Mouse (Mus musculus): ENCODE measurements around the gene Slc6a2. TPM values are rescaled to one million over a fixed set of nuclear protein-coding genes. Genes with fewer than 3 reads are reported as not detected.

The Slc6a2 gene
- polyA plus RNA-seq, 1 experiment from 2014 or later: 0.72 TPM

GRCm38 (mm10) chr8:92964556-92964955 is 4.7 kb downstream of the Slc6a2 start:
- peaks cover 52% of the 10 kb centered on the region for H3K27me3 ChIP-seq
- no peaks in the 10 kb centered on the region for H3K9me3 ChIP-seq
- H3K36me3 ChIP-seq: no peaks in the 10 kb centered on the region
- no peak for ATAC-seq (ENCODE audit: borderline replicate concordance, extremely low read depth, low FRiP score, low TSS enrichment)
- peaks cover 13% of the 10 kb centered on the region for H3K4me1 ChIP-seq
- no peak overlapping the region for H3K4me2 ChIP-seq
- H3K9ac ChIP-seq: no peak overlapping the region
- H3K4me3 ChIP-seq: no peak overlapping the region
- 34% methylated on average over 2 of the region's 2 CpGs for WGBS
- no peak overlapping the region for H3K27ac ChIP-seq

- H3K27ac ChIP-seq: peak overlapping the region; percentile 35
- no peak overlapping the region for H3K4me2 ChIP-seq
- peak; percentile 91 for ATAC-seq (ENCODE audit: borderline replicate concordance, extremely low read depth, low FRiP score, low TSS enrichment)
- H3K9me3 ChIP-seq: no peaks in the 10 kb centered on the region
- 21% methylated on average over 5 of the region's 5 CpGs for WGBS
- H3K4me3 ChIP-seq: no peak overlapping the region
- no peaks in the 10 kb centered on the region for H3K27me3 ChIP-seq
- H3K9ac ChIP-seq: no peak overlapping the region
- no peaks in the 10 kb centered on the region for H3K36me3 ChIP-seq
- H3K4me1 ChIP-seq: peaks cover 15% of the 10 kb centered on the region; the same call in 1 of the 2 replicates
Measured at GRCm38 (mm10) chr8:92972949-92973348, 13.1 kb downstream of the Slc6a2 start.

DNA sequence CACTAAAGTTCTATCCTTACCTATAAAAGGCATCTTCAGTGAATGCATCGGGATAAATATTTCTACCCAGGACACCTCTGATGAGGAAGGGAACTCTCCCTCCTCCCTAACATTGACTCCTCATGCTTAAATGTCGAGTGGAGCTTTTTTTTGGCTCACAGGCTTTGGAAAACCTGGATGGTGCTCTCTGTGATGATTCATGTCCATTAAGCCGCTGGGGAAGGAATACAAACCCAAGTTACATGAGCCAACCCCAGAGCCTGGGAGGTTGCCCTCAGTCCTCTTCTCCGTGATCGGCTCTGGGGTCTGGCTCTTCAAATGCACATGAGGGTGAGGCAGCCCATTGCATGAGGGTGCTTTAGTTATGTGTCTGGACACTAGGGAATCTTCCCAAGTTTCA is 16.8 kb downstream of the Slc6a2 start:
- peaks cover 10% of the 10 kb centered on the region; the same call in 1 of the 2 replicates for H3K27me3 ChIP-seq
- no peaks in the 10 kb centered on the region for H3K9me3 ChIP-seq
- H3K4me2 ChIP-seq: no peak overlapping the region
- H3K4me3 ChIP-seq: no peak overlapping the region
- no peak overlapping the region for H3K9ac ChIP-seq
- ATAC-seq (ENCODE audit: borderline replicate concordance, extremely low read depth, low FRiP score, low TSS enrichment): no peak
- H3K27ac ChIP-seq: no peak overlapping the region
- peaks cover 15% of the 10 kb centered on the region; the same call in 1 of the 2 replicates for H3K4me1 ChIP-seq
- WGBS: 84% methylated on average over 5 of the region's 5 CpGs
- no peaks in the 10 kb centered on the region for H3K36me3 ChIP-seq

- Histone ChIP-seq H3K4me2 (no peak overlapping the region), H3K9ac (no peak overlapping the region), H3K36me3 (no peaks in the 10 kb centered on the region), H3K4me1 (peaks cover 21% of the 10 kb centered on the region), H3K4me3 (no peak overlapping the region), H3K27me3 (peaks cover 14% of the 10 kb centered on the region; the same call in 1 of the 2 replicates), H3K9me3 (no peaks in the 10 kb centered on the region), H3K27ac (no peak overlapping the region; the same call in 1 of the 2 replicates)
- WGBS: 38% methylated on average over 3 of the region's 3 CpGs
- ATAC-seq (ENCODE audit: borderline replicate concordance, extremely low read depth, low FRiP score, low TSS enrichment): peak; percentile 56; the same call in 1 of the 2 replicates
Measured at GRCm38 (mm10) chr8:92982491-92982890, 22.6 kb downstream of the Slc6a2 start.

DNA sequence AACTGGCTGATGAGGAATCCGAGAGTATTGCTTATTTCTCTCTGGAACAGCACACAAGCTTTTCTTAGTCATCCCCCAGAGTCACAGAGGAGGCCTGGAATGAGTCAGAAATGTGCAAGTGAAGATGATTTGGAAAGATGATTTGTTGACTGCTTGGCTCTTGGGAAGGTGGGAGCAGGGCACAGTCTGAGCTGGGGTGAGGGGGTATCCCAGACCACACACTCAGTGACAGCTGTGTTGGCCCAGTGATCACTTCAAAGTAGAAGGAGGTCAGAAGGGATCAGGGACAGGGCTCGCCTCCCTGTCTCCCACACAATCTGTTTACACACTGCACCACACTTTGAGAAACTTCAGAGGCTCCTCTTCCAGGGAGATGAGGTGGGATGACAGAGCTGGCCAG is 24.5 kb downstream of the Slc6a2 start:
- H3K4me3 ChIP-seq: no peak overlapping the region
- no peaks in the 10 kb centered on the region for H3K9me3 ChIP-seq
- no peaks in the 10 kb centered on the region for H3K36me3 ChIP-seq
- H3K9ac ChIP-seq: no peak overlapping the region
- H3K27ac ChIP-seq: peak overlapping the region; percentile 17; the same call in 1 of the 2 replicates
- H3K4me1 ChIP-seq: peaks cover 21% of the 10 kb centered on the region
- peaks cover 12% of the 10 kb centered on the region; the same call in 1 of the 2 replicates for H3K27me3 ChIP-seq
- ATAC-seq (ENCODE audit: borderline replicate concordance, extremely low read depth, low FRiP score, low TSS enrichment): peak; percentile 96
- H3K4me2 ChIP-seq: no peak overlapping the region; the same call in 1 of the 2 replicates
- 31% methylated on average over 2 of the region's 2 CpGs for WGBS

DNA sequence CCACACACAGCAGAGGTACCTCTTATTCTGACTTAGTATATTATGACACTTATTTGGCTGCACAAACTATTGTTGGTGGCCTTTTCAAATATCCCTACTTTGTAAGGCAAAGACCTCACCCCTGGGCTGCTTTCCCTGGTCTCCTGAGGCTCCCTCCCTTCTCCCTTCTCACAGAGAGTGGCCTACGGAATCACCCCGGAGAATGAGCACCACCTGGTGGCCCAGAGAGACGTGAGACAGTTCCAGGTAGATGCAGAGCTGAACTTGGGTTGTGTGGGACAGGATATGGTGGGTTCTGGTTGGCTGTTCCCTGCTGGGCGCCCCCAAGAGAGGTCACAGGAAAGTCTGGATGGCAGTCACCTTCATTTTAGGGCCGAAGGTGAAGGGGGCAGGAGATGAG is 37.0 kb downstream of the Slc6a2 start:
- no peak overlapping the region for H3K4me2 ChIP-seq
- no peak overlapping the region for H3K9ac ChIP-seq
- H3K4me1 ChIP-seq: no peaks in the 10 kb centered on the region
- H3K9me3 ChIP-seq: no peaks in the 10 kb centered on the region
- no peak overlapping the region for H3K4me3 ChIP-seq
- no peak overlapping the region for H3K27ac ChIP-seq
- H3K27me3 ChIP-seq: peaks cover 3% of the 10 kb centered on the region; the same call in 1 of the 2 replicates
- no peaks in the 10 kb centered on the region for H3K36me3 ChIP-seq
- ATAC-seq (ENCODE audit: borderline replicate concordance, extremely low read depth, low FRiP score, low TSS enrichment): no peak
- 24% methylated on average over 5 of the region's 5 CpGs for WGBS

GRCm38 (mm10) chr8:92998600-92998999 is 38.7 kb downstream of the Slc6a2 start:
- no peak overlapping the region for H3K4me2 ChIP-seq
- no peaks in the 10 kb centered on the region for H3K36me3 ChIP-seq
- no peak overlapping the region for H3K4me3 ChIP-seq
- no peak for ATAC-seq (ENCODE audit: borderline replicate concordance, extremely low read depth, low FRiP score, low TSS enrichment)
- H3K9me3 ChIP-seq: no peaks in the 10 kb centered on the region
- no peaks in the 10 kb centered on the region for H3K4me1 ChIP-seq
- no peak overlapping the region for H3K27ac ChIP-seq
- peaks cover 3% of the 10 kb centered on the region; the same call in 1 of the 2 replicates for H3K27me3 ChIP-seq
- no peak overlapping the region for H3K9ac ChIP-seq
- 29% methylated on average over 2 of the region's 2 CpGs for WGBS

GRCm38 (mm10) chr8:93010286-93010685 is 50.4 kb downstream of the Slc6a2 start:
- no peaks in the 10 kb centered on the region for H3K27me3 ChIP-seq
- H3K4me3 ChIP-seq: no peak overlapping the region
- no peaks in the 10 kb centered on the region for H3K9me3 ChIP-seq
- H3K4me2 ChIP-seq: no peak overlapping the region
- H3K27ac ChIP-seq: no peak overlapping the region
- H3K9ac ChIP-seq: no peak overlapping the region
- ATAC-seq (ENCODE audit: borderline replicate concordance, extremely low read depth, low FRiP score, low TSS enrichment): no peak
- WGBS: 22% methylated on average over 5 of the region's 5 CpGs
- H3K4me1 ChIP-seq: no peaks in the 10 kb centered on the region
- H3K36me3 ChIP-seq: no peaks in the 10 kb centered on the region

DNA sequence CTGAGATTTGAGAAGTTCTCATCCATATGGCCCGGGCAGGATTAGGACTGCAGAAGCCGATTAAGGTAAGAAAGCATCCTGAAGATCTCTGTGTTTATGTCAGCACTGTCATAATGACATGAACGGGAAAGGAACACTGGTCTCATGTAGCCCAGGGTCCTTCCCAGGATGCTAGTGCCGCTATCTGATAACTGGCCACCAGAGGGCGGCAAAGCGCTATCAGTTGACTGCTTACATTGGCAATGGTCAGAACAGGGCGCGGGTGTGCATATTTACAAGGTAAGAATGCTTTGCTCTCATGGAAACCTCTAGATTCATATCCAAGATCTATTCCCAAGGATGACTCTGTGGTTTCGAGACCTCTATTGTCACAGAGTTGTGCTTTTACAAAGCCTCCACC is 51.6 kb downstream of the Slc6a2 start:
- WGBS: 6% methylated on average over 9 of the region's 9 CpGs
- H3K4me2 ChIP-seq: no peak overlapping the region
- peak; percentile 67; the same call in 1 of the 2 replicates for ATAC-seq (ENCODE audit: borderline replicate concordance, extremely low read depth, low FRiP score, low TSS enrichment)
- no peak overlapping the region for H3K4me3 ChIP-seq
- no peak overlapping the region for H3K9ac ChIP-seq
- no peaks in the 10 kb centered on the region for H3K4me1 ChIP-seq
- no peaks in the 10 kb centered on the region for H3K27me3 ChIP-seq
- H3K27ac ChIP-seq: no peak overlapping the region
- H3K36me3 ChIP-seq: no peaks in the 10 kb centered on the region
- no peaks in the 10 kb centered on the region for H3K9me3 ChIP-seq

DNA sequence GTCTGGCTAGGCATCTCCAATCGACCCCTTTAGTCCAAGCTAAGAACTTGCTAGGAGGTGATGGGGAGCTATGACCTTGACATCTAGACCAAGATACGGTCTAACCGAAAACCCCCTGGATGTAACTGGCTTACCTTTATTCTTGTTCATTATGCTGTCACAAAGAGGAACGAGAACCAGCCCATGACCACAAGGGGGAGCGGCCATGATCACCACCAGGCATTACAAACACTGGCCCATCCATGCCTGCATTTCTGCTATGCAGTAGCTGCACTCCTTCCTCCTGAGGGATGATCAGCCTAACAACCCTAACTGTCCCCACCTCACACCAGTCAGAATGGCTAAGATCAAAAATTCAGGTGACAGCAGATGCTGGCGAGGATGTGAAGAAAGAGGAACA is 52.3 kb downstream of the Slc6a2 start:
- Histone ChIP-seq H3K9ac (no peak overlapping the region), H3K9me3 (no peaks in the 10 kb centered on the region), H3K4me1 (no peaks in the 10 kb centered on the region), H3K4me3 (no peak overlapping the region), H3K4me2 (no peak overlapping the region), H3K27me3 (no peaks in the 10 kb centered on the region), H3K27ac (no peak overlapping the region), H3K36me3 (no peaks in the 10 kb centered on the region)
- ATAC-seq (ENCODE audit: borderline replicate concordance, extremely low read depth, low FRiP score, low TSS enrichment): no peak
- WGBS: 76% methylated on average over 6 of the region's 6 CpGs

DNA sequence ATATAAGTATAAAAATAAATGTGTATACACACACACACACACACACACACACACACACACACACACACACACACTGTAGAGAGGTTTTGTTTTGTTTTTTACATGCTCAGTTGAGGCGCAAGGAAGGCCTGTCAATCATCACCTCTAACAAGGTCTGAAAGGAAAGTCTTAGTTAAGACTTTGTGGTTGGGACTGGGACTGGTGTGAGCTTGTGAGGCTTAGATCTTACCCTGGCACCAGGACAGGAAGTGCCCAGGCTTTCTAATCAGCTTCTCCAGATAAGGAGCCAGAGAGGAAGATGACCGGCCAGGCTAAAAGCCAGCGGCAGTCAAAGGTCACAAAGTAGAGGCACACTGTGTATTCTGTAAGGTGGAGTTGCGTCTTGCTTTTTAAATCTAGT is 54.4 kb downstream of the Slc6a2 start:
- Histone ChIP-seq H3K9ac (no peak overlapping the region), H3K27me3 (no peaks in the 10 kb centered on the region), H3K4me3 (no peak overlapping the region), H3K27ac (no peak overlapping the region), H3K4me2 (no peak overlapping the region), H3K4me1 (no peaks in the 10 kb centered on the region), H3K36me3 (no peaks in the 10 kb centered on the region), H3K9me3 (no peaks in the 10 kb centered on the region)
- no peak for ATAC-seq (ENCODE audit: borderline replicate concordance, extremely low read depth, low FRiP score, low TSS enrichment)
- 55% methylated on average over 4 of the region's 4 CpGs for WGBS

- Histone ChIP-seq H3K27me3 (no peaks in the 10 kb centered on the region), H3K4me2 (no peak overlapping the region), H3K36me3 (no peaks in the 10 kb centered on the region), H3K9ac (no peak overlapping the region), H3K27ac (no peak overlapping the region), H3K9me3 (no peaks in the 10 kb centered on the region), H3K4me3 (no peak overlapping the region), H3K4me1 (no peaks in the 10 kb centered on the region)
- 59% methylated on average over 5 of the region's 5 CpGs for WGBS
- no peak for ATAC-seq (ENCODE audit: borderline replicate concordance, extremely low read depth, low FRiP score, low TSS enrichment)
Measured at GRCm38 (mm10) chr8:93021738-93022137, 61.9 kb downstream of the Slc6a2 start.

GRCm38 (mm10) chr8:93030664-93031063 is 70.8 kb downstream of the Slc6a2 start:
- Histone ChIP-seq H3K4me3 (no peak overlapping the region), H3K9ac (no peak overlapping the region), H3K36me3 (no peaks in the 10 kb centered on the region), H3K9me3 (no peaks in the 10 kb centered on the region), H3K4me1 (no peaks in the 10 kb centered on the region), H3K4me2 (no peak overlapping the region), H3K27ac (no peak overlapping the region), H3K27me3 (no peaks in the 10 kb centered on the region)
- no peak for ATAC-seq (ENCODE audit: borderline replicate concordance, extremely low read depth, low FRiP score, low TSS enrichment)
- WGBS: 71% methylated on average over 2 of the region's 2 CpGs

Data from lung, embryonic 15.5 days (tissue).